Mouse (Mus musculus) lung, embryonic 15.5 days (tissue): ENCODE measurements around the gene Ncoa3. TPM values are rescaled to one million over a fixed set of nuclear protein-coding genes. Genes with fewer than 3 reads are reported as not detected.

Experiments
- ATAC-seq: fragments of 200-750 bp; cut with Nextera tagmentation; 2 replicates; pipeline ENCODE4 v1.8.0; 2017; ENCODE audit warnings: moderate number of reproducible peaks, borderline replicate concordance; ENCODE audit not compliant: low FRiP score, low TSS enrichment; ENCODE audit errors: extremely low read depth
- H3K27ac ChIP-seq: fragments of 300-500 bp; sonication (generic); 2 replicates; pipeline ENCODE4 v1.5.1; 2015; ENCODE audit warnings: moderate library complexity, mild to moderate bottlenecking, inconsistent platforms
- H3K27me3 ChIP-seq: fragments of 300-500 bp; sonication (generic); 2 replicates; pipeline ENCODE4 v1.6.1; 2015; ENCODE audit warnings: inconsistent platforms
- H3K36me3 ChIP-seq: fragments of 300-500 bp; sonication (generic); 2 replicates; pipeline ENCODE4 v1.6.1; 2015; ENCODE audit warnings: inconsistent platforms
- H3K4me1 ChIP-seq: fragments of 300-500 bp; sonication (generic); 2 replicates; pipeline ENCODE4 v1.6.1; 2015; ENCODE audit warnings: inconsistent platforms
- H3K4me2 ChIP-seq: fragments of 300-500 bp; sonication (generic); 2 replicates; pipeline ENCODE4 v1.6.1; 2015; ENCODE audit warnings: inconsistent platforms, mild to moderate bottlenecking, moderate library complexity
- H3K4me3 ChIP-seq: fragments of 300-500 bp; sonication (generic); 2 replicates; pipeline ENCODE4 v1.5.1; 2015; ENCODE audit warnings: mild to moderate bottlenecking, inconsistent platforms
- H3K9ac ChIP-seq: fragments of 300-500 bp; sonication (generic); 2 replicates; pipeline ENCODE4 v1.6.1; 2015; ENCODE audit warnings: inconsistent platforms
- H3K9me3 ChIP-seq: fragments of 300-500 bp; sonication (generic); 2 replicates; pipeline ENCODE4 v1.6.1; 2016; ENCODE audit warnings: inconsistent platforms
- WGBS: fragments of 180-500 bp; shearing (Covaris S2); methylation state at CpG from one replicate; pipeline ENCODE4 v1.1.7; 2015; 5-methylcytosine and 5-hydroxymethylcytosine counted together
- polyA plus RNA-seq: library from polyadenylated mRNA; unstranded; fragments of >200 nt; fragmentation: Nextera tagmentation; extraction: Ambion mirVana; gene quantifications from 2 replicates; pipeline ENCODE4 v1.2.1, GENCODE M21; 2015

The Ncoa3 gene
- polyA plus RNA-seq, 1 experiment from 2014 or later: 13.7 TPM

DNA sequence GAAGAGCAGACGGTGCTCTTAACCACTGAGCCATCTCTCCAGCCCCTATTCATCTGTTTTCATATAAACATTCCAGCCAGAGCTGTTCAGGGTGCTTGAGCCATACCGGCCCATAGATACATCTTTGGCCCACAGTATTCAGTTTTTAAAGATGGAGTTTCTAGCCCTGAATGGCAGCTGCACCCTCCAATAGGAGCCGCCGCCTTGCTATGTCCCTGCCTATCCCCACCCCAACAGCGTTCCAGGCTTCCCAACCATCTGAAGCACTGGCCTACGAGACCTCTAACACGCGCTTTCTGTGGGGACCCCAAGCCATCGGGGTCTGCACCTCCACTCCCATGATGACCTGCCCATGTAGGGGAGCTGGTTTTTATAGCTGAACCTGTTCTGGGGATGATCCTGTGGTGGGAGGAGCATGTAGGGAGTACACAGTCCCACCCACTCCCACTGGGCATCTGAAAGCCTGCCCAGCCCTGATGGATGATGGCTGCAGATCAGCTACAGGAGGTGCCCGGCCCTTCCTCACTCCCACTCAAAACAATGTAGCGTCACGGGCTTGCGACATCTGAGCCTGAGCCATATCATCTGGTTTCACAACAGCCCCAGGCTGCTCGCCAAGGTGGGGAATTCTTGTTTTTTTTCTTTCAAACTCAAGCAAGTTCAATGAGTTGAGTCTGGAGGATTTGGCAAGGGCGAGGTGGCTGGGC is 123.3 kb downstream of the Ncoa3 start:
- Histone ChIP-seq H3K27me3 (no peaks in the 10 kb centered on the region), H3K4me1 (peaks cover 11% of the 10 kb centered on the region; the same call in 1 of the 2 replicates), H3K9me3 (no peaks in the 10 kb centered on the region), H3K4me3 (no peak overlapping the region), H3K27ac (no peak overlapping the region; the same call in 1 of the 2 replicates), H3K9ac (no peak overlapping the region), H3K4me2 (no peak overlapping the region), H3K36me3 (no peaks in the 10 kb centered on the region)
- peak; percentile 73; the same call in 1 of the 2 replicates for ATAC-seq
- 80% methylated on average over 15 of the region's 15 CpGs for WGBS

DNA sequence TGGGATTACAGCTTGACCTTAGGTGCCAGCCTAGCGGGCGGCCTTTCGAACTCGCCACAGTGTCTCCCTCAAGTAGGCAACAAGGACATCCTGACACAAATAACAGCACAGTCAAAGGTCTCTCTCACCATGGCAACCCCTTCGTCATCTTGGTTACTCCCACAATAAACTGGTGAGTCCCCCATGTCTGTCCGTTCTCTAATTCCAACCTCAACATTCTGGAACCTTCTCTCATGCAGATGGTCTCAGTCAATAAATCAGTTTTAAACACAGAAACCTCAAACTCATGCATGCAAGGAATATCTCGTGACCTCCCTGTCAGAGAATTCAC is 123.8 kb downstream of the Ncoa3 start:
- H3K9me3 ChIP-seq: no peaks in the 10 kb centered on the region
- WGBS: 75% methylated on average over 7 of the region's 7 CpGs
- no peak overlapping the region for H3K4me2 ChIP-seq
- no peak overlapping the region for H3K4me3 ChIP-seq
- no peaks in the 10 kb centered on the region for H3K36me3 ChIP-seq
- H3K9ac ChIP-seq: no peak overlapping the region
- H3K27me3 ChIP-seq: no peaks in the 10 kb centered on the region
- H3K27ac ChIP-seq: no peak overlapping the region; the same call in 1 of the 2 replicates
- peaks cover 11% of the 10 kb centered on the region; the same call in 1 of the 2 replicates for H3K4me1 ChIP-seq
- no peak; the same call in 1 of the 2 replicates for ATAC-seq

DNA sequence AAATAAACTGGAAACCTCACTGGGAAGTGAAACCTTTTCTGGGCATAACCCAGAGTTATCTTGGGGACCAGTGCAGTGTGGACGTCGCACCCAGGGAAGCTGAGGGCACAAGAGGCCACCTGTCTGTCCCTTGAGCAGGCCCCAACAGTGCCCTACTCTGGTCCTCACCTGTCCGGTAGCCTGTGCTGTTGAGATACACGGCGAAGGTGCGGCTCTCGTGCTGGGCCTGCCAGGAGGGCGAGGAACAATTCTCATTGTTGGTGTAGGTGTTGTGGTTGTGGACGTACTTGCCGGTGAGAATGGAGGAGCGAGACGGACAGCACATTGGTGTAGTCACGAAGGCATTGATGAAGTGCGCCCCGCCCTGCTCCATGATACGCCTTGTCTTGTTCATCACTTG is 124.3 kb downstream of the Ncoa3 start:
- ATAC-seq: no peak
- Histone ChIP-seq H3K27ac (no peak overlapping the region), H3K4me2 (no peak overlapping the region), H3K9me3 (no peaks in the 10 kb centered on the region), H3K4me1 (peaks cover 10% of the 10 kb centered on the region; the same call in 1 of the 2 replicates), H3K36me3 (no peaks in the 10 kb centered on the region), H3K27me3 (no peaks in the 10 kb centered on the region), H3K4me3 (no peak overlapping the region), H3K9ac (no peak overlapping the region)
- WGBS: 95% methylated on average over 16 of the region's 16 CpGs

GRCm38 (mm10) chr2:166119992-166120391 is 127.6 kb downstream of the Ncoa3 start:
- H3K4me3 ChIP-seq: no peak overlapping the region
- H3K4me1 ChIP-seq: peaks cover 8% of the 10 kb centered on the region; the same call in 1 of the 2 replicates
- H3K36me3 ChIP-seq: no peaks in the 10 kb centered on the region
- no peak for ATAC-seq
- H3K9ac ChIP-seq: no peak overlapping the region
- 56% methylated on average over 2 of the region's 2 CpGs for WGBS
- no peaks in the 10 kb centered on the region for H3K27me3 ChIP-seq
- H3K27ac ChIP-seq: no peak overlapping the region
- no peaks in the 10 kb centered on the region for H3K9me3 ChIP-seq
- no peak overlapping the region for H3K4me2 ChIP-seq

GRCm38 (mm10) chr2:166121681-166122355 is 129.4 kb downstream of the Ncoa3 start:
- no peak overlapping the region for H3K4me3 ChIP-seq
- H3K4me2 ChIP-seq: no peak overlapping the region
- no peaks in the 10 kb centered on the region for H3K27me3 ChIP-seq
- no peak overlapping the region for H3K27ac ChIP-seq
- no peak for ATAC-seq
- H3K9ac ChIP-seq: no peak overlapping the region
- H3K9me3 ChIP-seq: no peaks in the 10 kb centered on the region
- H3K36me3 ChIP-seq: no peaks in the 10 kb centered on the region
- H3K4me1 ChIP-seq: peaks cover 3% of the 10 kb centered on the region; the same call in 1 of the 2 replicates
- 69% methylated on average over 14 of the region's 14 CpGs for WGBS

GRCm38 (mm10) chr2:166122781-166123180 is 130.3 kb downstream of the Ncoa3 start:
- Histone ChIP-seq H3K4me1 (peaks cover 3% of the 10 kb centered on the region; the same call in 1 of the 2 replicates), H3K9ac (no peak overlapping the region), H3K27ac (no peak overlapping the region), H3K36me3 (no peaks in the 10 kb centered on the region), H3K4me2 (no peak overlapping the region), H3K9me3 (no peaks in the 10 kb centered on the region), H3K4me3 (no peak overlapping the region), H3K27me3 (no peaks in the 10 kb centered on the region)
- ATAC-seq: no peak
- 52% methylated on average over 6 of the region's 6 CpGs for WGBS

Other genes with a start within 250 kb of the Ncoa3 start
- gene Zmynd8, start 93.6 kb upstream of the Ncoa3 start, polyA plus RNA-seq: 44.7 and 46.0 TPM in 2 replicates
- gene Sulf2, start 163.0 kb downstream of the Ncoa3 start, polyA plus RNA-seq: 40.2 and 46.6 TPM in 2 replicates